Mouse (Mus musculus): ENCODE data around the gene Fst.

- TF ChIP-seq CTCF (IDR thresholded peaks at IDR 0.05; ENCODE audit: extremely low read depth, insufficient read depth, insufficient read length, insufficient replicate concordance) (no peak), POLR2A (IDR thresholded peaks at IDR 0.05; ENCODE audit: low read depth, low read length) (no peak)
Observed at GRCm38 (mm10) chr13:114460306-114460892, 1.6 kb upstream of the Fst start.
